Mouse (Mus musculus) lung, postnatal 0 days (tissue): ENCODE results near the gene Epha5. TPM values are rescaled to one million over a fixed set of nuclear protein-coding genes. Genes with fewer than 3 reads are reported as not detected.

Experiments
- ATAC-seq: fragments of 200-750 bp; cut with Nextera tagmentation; 2 replicates; pipeline ENCODE4 v1.8.0; 2017; ENCODE audit warnings: moderate library complexity
- DNase-seq: peaks from one replicate; pipeline ENCODE4 v3.0.0-alpha.2; 2016; ENCODE audit warnings: low spot score
- H3K27ac ChIP-seq: fragments of 300-500 bp; sonication (generic); 2 replicates; pipeline ENCODE4 v1.5.1; 2014; ENCODE audit warnings: antibody characterized with exemption, mild to moderate bottlenecking, low read length, mixed read lengths
- H3K27me3 ChIP-seq: fragments of 300-500 bp; sonication (generic); replicated peaks from 2 replicates; pipeline ENCODE4 v1.6.1; 2014; ENCODE audit warnings: low read length, mixed read lengths; ENCODE audit not compliant: insufficient read depth
- H3K36me3 ChIP-seq: fragments of 300-500 bp; sonication (generic); 2 replicates; pipeline ENCODE4 v1.6.1; 2014; ENCODE audit warnings: low read length, mixed read lengths; ENCODE audit not compliant: insufficient read depth
- H3K4me1 ChIP-seq: fragments of 300-500 bp; sonication (generic); 2 replicates; pipeline ENCODE4 v1.6.1; 2014; ENCODE audit warnings: antibody characterized with exemption, low read depth, low read length, mixed read lengths; ENCODE audit not compliant: insufficient read depth
- H3K4me2 ChIP-seq: fragments of 300-500 bp; sonication (generic); replicated peaks from 2 replicates; pipeline ENCODE4 v1.6.1; 2014; ENCODE audit warnings: low read depth, mild to moderate bottlenecking, low read length, moderate library complexity, mixed read lengths
- H3K4me3 ChIP-seq: fragments of 300-500 bp; sonication (generic); 2 replicates; pipeline ENCODE4 v1.5.1; 2014; ENCODE audit warnings: low read depth, low read length
- H3K9ac ChIP-seq: fragments of 300-500 bp; sonication (generic); replicated peaks from 2 replicates; pipeline ENCODE4 v1.6.1; 2014; ENCODE audit warnings: low read depth, mild to moderate bottlenecking
- H3K9me3 ChIP-seq: fragments of 300-500 bp; sonication (generic); 2 replicates; pipeline ENCODE4 v1.6.1; 2016; ENCODE audit warnings: low read length, mixed read lengths
- CTCF ChIP-seq: IDR thresholded peaks from 2 replicates; pipeline ENCODE4 v1.5.1; 2016; ENCODE audit warnings: antibody characterized with exemption, mild to moderate bottlenecking
- EP300 ChIP-seq: IDR thresholded peaks from 2 replicates; pipeline ENCODE4 v1.6.1; 2016; ENCODE audit warnings: antibody characterized with exemption, mild to moderate bottlenecking, control low read depth
- WGBS: fragments of 180-500 bp; shearing (Covaris S2); extraction: QIAGEN DNeasy Blood & Tissue Kit; methylation state at CpG from one replicate; pipeline ENCODE4 v1.1.7; 2014; 5-methylcytosine and 5-hydroxymethylcytosine counted together
- polyA plus RNA-seq: library from polyadenylated mRNA; unstranded; fragments of >200 nt; fragmentation: Nextera tagmentation; extraction: Ambion mirVana; gene quantifications from 2 replicates; pipeline ENCODE4 v1.2.1, GENCODE M21; 2015

Gene Epha5
- polyA plus RNA-seq, 1 experiment from 2014 or later: 0.84 TPM

DNA sequence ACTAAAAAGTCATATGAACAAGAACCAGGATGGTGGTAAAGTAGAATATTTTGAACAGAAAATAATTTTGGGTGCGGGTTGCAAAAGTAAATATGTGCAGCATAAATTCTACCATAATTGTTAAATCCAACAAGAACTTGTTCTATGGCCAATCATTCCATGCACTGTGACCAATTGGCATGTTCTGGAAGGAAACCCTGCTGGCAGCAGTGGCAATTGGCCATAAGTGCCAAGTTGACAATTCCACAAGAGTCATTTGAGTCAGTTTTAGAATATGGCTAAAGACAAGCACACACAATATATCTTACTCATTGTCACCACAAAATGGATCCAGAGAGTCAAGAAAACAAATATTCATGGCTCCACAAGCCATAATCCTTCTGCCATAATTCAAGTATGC is 140.2 kb downstream of the Epha5 start:
- Histone ChIP-seq H3K9ac (no peak overlapping the region), H3K27me3 (no peaks in the 10 kb centered on the region), H3K4me2 (no peak overlapping the region), H3K4me3 (no peak overlapping the region), H3K4me1 (no peaks in the 10 kb centered on the region), H3K36me3 (no peaks in the 10 kb centered on the region), H3K27ac (no peak overlapping the region), H3K9me3 (no peaks in the 10 kb centered on the region)
- no peak for DNase-seq
- no peak for ATAC-seq
- 90% methylated on average over 1 of the region's 1 CpGs for WGBS
- TF ChIP-seq CTCF (no peak), EP300 (no peak)

DNA sequence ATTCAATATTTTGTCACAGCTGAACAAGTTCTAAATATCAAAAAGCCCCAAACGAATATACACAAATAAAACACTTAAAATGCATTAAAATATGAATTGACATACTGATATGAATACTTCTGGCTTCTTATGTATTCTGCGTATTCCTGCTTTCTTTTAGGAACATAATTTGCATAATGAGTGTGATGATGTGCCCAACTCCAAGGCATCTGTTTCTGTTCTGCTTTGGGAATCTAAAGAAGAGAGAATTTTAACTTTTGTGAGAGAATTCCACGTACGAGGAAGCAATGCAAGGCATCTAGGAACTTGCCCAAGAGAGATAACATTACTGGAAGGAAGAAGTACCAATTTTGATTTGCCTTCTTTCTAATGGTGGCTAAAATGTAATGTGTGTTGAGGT is 151.8 kb downstream of the Epha5 start:
- 68% methylated on average over 4 of the region's 4 CpGs for WGBS
- DNase-seq (no peak), ATAC-seq (no peak)
- Histone ChIP-seq H3K27me3 (no peaks in the 10 kb centered on the region), H3K36me3 (no peaks in the 10 kb centered on the region), H3K4me1 (no peaks in the 10 kb centered on the region), H3K9ac (no peak overlapping the region), H3K4me3 (no peak overlapping the region), H3K9me3 (no peaks in the 10 kb centered on the region), H3K4me2 (no peak overlapping the region), H3K27ac (no peak overlapping the region)
- TF ChIP-seq CTCF (no peak), EP300 (no peak)

DNA sequence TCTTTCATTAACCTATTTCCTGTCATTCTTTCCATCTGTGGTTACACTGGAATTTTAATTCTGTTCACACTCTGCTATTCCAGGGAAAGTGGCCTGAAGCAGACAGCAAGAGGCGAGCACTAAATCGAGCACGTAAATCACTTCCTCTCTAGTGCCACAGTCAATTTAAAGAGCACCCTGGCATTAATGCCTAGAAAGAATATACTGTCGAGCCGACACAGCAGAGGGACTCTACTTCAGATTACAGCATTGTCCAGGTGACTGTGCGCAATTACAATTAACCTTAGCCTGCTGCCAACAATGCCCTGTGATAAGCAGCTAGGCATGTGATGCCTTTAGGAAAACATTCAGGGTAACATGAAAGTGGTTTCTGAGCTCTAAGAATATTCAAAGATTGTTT is 153.2 kb downstream of the Epha5 start:
- ATAC-seq (no peak), DNase-seq (no peak)
- Histone ChIP-seq H3K9ac (no peak overlapping the region), H3K27ac (no peak overlapping the region), H3K36me3 (no peaks in the 10 kb centered on the region), H3K27me3 (no peaks in the 10 kb centered on the region), H3K4me3 (no peak overlapping the region), H3K9me3 (no peaks in the 10 kb centered on the region), H3K4me2 (no peak overlapping the region), H3K4me1 (no peaks in the 10 kb centered on the region)
- 70% methylated on average over 6 of the region's 6 CpGs for WGBS
- TF ChIP-seq EP300: no peak
- no peak for TF ChIP-seq CTCF

DNA sequence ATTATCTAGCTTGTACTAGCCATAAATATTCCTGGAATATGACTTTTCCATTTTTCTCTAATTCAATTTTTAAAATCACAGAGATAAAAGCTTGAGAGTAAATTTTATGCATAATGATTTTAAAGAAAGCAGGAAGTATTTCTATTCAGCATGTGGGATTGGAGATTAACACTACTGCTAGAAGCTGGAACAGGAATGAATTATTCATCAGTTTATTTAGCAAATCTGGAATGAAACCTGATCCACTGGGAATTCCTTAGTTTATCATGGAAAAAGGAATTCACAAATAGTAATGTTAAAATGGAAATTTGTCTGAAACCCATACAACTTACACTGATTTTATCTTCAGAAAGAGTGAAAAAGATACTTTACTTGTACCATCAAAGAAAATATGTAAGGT is 187.2 kb downstream of the Epha5 start:
- no peak for TF ChIP-seq EP300
- TF ChIP-seq CTCF: no peak
- H3K9me3 ChIP-seq: no peaks in the 10 kb centered on the region
- no peak overlapping the region for H3K4me3 ChIP-seq
- no peak overlapping the region for H3K9ac ChIP-seq
- ATAC-seq: no peak
- H3K36me3 ChIP-seq: no peaks in the 10 kb centered on the region
- H3K4me1 ChIP-seq: no peaks in the 10 kb centered on the region
- no peak overlapping the region for H3K27ac ChIP-seq
- no peak for DNase-seq
- no peaks in the 10 kb centered on the region for H3K27me3 ChIP-seq
- H3K4me2 ChIP-seq: no peak overlapping the region

DNA sequence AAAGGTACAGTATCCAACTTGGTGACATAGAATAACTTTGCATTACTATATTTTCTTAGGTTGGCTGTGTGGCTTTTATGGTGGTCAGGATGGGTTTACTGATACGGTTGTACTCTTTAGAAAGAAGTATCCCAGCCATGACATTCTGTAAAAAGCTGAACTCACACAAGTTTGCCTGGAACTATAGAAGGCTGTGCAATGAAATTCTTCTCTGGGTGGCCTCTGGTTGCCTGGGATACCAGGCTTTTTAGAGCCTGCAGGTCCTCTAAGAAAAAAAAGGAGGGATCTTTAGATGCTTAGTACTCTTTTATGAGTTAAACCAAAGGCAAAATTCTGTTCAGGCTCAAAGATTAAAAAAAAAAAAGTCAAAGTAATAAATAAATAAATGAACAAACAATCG is 208.6 kb downstream of the Epha5 start:
- Histone ChIP-seq H3K9me3 (no peaks in the 10 kb centered on the region), H3K27me3 (no peaks in the 10 kb centered on the region), H3K4me1 (no peaks in the 10 kb centered on the region), H3K4me2 (no peak overlapping the region), H3K27ac (no peak overlapping the region), H3K36me3 (no peaks in the 10 kb centered on the region), H3K9ac (no peak overlapping the region), H3K4me3 (no peak overlapping the region)
- no peak for ATAC-seq
- TF ChIP-seq CTCF (no peak), EP300 (no peak)
- WGBS: 74% methylated on average over 2 of the region's 2 CpGs
- DNase-seq: no peak

DNA sequence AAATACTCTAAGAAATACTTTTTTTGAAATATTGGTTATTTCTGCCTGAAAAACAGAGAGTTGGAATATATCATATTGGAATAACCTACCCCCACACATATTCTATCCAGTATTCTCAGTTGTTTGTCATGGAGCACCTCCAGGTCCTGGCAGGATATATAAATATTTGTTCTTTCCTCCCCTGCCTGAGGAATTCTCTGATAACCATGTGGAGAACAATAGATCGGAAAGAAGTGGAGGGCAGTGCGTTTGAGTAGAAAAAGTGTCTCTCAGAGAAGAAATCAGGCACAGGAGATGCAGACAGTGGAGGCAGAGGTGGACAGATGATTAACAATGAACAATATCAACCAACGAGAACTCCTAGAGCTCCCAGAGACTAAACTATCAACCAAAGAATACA is 223.8 kb downstream of the Epha5 start:
- Histone ChIP-seq H3K36me3 (no peaks in the 10 kb centered on the region), H3K9ac (no peak overlapping the region), H3K27me3 (no peaks in the 10 kb centered on the region), H3K9me3 (no peaks in the 10 kb centered on the region), H3K4me3 (no peak overlapping the region), H3K27ac (no peak overlapping the region), H3K4me2 (no peak overlapping the region), H3K4me1 (no peaks in the 10 kb centered on the region)
- no peak for ATAC-seq
- WGBS: 8% methylated on average over 3 of the region's 3 CpGs
- no peak for DNase-seq
- no peak for TF ChIP-seq EP300

DNA sequence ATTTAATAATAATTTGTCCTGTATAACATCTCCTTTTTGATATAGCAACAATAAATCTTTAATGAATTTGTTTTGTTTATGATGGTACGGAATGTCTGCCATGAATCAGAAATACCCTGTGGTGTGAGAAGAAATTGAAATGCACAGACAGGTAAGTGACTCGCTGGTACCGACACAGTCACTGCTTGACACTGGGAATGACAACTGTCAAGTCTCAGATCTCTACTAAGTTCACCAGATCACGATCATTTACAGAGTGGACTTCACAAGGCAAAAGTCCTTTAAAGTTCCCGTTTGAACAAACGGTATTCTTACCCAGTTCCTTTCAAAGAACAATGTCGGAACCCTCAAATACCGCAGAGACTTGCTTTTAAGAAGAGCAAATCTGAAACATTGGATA is 233.0 kb downstream of the Epha5 start:
- no peak for ATAC-seq
- DNase-seq: no peak
- Histone ChIP-seq H3K36me3 (no peaks in the 10 kb centered on the region), H3K27me3 (no peaks in the 10 kb centered on the region), H3K4me2 (no peak overlapping the region), H3K4me3 (no peak overlapping the region), H3K9ac (no peak overlapping the region), H3K9me3 (no peaks in the 10 kb centered on the region), H3K4me1 (no peaks in the 10 kb centered on the region), H3K27ac (no peak overlapping the region)
- 89% methylated on average over 8 of the region's 8 CpGs for WGBS
- no peak for TF ChIP-seq CTCF
- no peak for TF ChIP-seq EP300
